Mouse (Mus musculus) MEL-GATA-1-ER (cell line): ENCODE measurements around the gene Sh3rf1.
"Not testable (repeated sequence)": the region's sequence is repeated elsewhere in the genome, so short reads cannot be mapped to it uniquely, and the experiment has no call there.

Experiments
- DNase-seq: peaks from one replicate; pipeline ENCODE4 v3.0.0-alpha.2; 2012; ENCODE audit warnings: low read depth; ENCODE audit errors: extremely low read depth

Gene Sh3rf1

DNA sequence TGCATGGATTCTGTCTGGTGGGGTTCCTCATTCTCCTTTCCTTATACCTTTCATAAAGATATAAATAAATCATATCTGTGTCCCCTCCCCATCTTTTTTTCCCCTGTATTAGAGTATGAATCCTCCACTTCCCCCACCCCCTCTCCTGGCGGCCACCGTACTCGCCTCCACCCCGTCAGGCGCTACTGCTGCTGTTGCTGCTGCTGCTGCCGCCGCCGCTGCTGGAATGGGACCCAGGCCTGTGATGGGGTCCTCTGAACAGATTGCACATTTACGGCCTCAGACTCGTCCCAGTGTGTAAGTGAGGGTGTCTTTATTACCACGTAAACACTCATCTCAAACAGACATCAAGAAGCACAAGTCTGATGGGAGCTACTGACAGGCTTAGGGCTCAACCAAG lies 137.8 kb downstream of the Sh3rf1 start:
- no peak for DNase-seq

DNA sequence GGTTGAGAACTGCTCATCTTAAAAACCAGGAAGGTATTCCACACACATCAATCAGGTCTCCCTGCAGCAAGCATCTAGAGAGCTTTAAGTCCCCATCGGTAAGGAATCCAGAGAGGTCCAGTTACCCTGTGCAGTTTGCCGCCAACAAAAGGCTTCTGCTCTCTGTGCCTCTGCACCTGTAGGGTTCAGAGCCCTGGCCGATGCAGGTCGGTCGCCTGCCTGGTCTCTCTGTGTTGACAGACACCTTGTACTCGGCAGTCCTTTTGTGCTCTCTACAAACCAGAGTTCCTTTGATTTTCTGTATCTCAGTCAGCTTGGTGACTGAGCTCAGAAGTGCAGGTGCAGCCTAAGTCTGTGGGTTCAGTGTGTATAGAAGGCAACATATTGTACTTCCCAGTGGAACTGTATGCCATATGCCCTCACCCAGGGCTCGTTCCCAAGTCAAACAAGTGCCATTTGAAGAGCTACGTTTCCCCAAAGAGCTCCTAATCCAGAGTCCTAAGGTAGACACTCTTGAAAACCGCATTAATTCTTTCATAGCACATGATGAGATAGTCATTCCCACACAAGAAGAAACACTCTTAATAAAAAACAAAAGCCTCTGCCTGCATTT lies 138.7 kb downstream of the Sh3rf1 start:
- DNase-seq = no peak

DNA sequence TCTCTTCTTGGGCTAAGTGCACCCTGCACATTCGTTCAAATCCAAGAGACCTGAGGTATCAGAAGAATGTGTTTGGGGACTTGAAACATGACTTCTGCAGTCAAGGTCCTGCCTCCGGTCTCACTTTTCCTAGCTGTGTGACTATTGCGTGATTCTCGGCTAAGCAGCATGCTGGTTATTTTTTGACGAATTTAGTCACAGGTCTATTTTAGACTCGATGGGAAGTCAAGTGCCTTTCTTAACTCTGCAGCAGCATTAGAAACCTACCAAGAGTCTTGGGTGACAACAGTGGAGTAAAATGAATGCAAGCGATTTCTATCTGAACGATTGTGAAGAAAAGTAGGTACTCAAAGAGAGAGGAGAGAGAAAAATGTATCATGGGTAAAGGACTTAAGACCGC lies 149.6 kb downstream of the Sh3rf1 start:
- DNase-seq = no peak

DNA sequence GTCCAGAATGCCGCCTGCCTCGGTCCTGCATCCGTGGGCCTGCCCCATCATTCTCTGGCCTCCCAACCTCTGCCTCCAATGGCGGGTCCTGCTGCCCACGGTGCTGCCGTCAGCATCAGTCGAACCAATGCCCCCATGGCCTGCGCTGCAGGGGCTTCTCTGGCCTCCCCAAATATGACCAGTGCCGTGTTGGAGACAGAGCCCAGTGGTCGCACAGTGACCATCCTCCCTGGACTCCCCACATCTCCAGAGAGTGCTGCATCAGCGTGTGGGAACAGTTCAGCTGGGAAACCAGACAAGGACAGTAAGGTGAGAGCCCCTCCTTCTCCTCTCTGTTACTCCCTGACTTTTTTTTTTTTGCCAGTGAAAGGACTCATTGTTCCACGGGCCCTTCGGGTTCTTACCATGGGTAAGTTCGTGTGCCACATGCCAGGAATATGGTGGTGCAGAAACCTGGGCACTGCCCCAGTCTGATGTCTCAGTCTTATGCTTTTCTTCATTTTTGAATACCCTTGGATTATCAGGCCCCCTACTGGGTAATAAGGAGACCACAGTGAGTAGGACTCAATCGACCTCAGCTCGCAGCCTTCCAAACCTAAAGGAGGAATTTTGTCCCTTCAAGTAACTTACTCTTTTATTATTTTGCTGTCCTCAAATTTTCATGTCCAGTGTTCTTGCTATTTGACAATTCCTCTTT lies 150.5 kb downstream of the Sh3rf1 start:
- no peak for DNase-seq

- DNase-seq = no peak
Observed at GRCm38 (mm10) chr8:61375205-61375604, 151.5 kb downstream of the Sh3rf1 start.

GRCm38 (mm10) chr8:61378847-61379698 lies 155.4 kb downstream of the Sh3rf1 start:
- DNase-seq = no peak

GRCm38 (mm10) chr8:61384536-61384935 lies 160.9 kb downstream of the Sh3rf1 start:
- DNase-seq = no peak

- DNase-seq = no peak
Observed at GRCm38 (mm10) chr8:61385502-61386191, 162.0 kb downstream of the Sh3rf1 start.

DNA sequence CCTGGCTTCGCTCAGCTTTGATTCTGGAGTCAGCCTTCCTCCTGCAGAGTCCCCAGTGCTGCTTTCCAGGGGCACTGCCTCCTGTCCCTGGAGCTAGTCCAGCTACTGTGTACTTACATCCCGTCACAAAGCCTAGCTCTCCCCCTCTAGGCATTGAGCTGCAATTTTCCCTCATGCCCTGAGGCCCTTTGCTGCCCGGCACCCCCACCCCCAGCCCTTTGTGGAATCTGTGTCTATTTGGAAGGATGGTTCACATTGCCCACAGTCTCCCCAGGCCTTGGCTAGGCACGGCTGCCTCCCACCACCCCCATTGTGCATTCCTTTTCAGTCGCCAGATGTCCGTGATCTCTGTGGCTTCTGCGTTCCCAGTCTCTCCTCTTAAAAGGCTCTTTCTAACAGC lies 163.0 kb downstream of the Sh3rf1 start:
- DNase-seq = no peak

DNA sequence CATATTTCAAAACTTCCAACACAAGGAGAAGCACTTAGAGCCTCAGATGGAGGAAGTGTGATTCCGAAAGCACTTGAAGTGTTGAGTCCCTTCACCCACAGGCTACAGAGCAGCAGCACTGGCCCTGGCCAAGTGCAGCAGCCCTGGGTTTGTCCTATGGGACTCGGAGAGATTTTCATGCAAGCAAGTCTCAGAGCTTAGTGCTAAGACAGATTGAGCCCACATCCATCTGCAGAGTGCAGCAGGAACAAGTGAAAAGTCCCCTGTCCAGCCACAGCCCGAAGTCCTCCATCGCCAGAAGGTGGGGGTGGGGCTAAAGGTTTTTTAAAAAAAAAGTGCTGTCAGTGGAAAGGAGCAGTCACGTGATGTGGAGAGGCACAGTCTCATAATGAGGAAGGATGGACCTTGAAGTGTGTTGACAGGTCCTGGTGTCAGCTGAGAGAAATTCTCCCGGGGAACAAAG lies 163.9 kb downstream of the Sh3rf1 start:
- no peak for DNase-seq

DNA sequence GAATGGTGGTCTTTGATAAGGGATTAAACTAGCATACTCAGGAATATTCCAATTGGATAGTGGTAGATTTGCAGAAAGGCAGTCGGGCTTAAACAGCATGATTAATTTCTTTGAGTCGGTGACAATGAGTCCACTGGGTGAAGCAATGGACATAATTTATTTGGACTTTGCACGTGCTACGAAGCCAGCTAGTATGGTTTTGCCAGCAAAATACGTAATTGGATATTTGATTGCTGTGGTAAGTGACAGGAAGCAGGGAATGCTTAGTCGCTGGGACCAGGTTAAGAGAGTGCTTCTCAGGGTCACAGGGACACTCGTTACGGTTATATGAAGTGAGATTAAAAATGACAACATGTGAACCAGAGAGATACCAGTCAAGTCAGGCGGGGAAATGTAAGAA lies 164.7 kb downstream of the Sh3rf1 start:
- DNase-seq = no peak

DNA sequence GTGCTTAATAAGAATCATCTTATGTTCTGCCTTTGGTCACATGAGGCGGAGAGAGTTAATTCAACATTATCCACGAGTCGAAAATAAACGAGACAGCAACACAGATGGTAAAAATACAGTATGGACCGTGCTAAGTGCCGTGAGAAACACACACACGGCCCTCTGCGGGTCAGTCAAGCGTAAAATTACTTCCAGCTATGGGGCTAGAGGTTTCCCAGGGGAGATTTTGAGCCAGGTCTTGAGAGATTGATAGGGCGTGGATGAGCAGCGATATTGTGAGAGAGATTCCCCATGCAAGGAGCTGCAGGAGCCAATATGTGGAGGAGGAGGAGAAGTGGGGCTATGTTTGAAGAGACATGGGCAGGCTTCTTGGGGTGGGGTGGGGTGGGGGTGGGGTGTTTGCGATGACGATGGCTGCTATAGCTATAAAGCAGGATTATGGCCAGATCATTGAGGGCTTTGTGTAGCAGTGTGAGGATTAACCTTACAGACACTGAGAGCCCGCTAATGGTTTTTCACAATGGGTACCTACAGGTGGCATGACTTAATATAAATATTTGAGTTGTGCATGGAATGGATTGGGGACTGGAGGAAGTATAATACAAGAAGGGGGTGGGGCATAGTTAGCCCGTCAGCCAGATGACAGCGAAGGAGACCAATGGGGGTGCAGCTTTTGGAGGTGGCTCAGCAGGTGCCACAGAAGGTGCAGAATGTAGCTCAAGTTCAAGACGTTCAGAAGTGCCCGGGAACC lies 166.8 kb downstream of the Sh3rf1 start:
- no peak for DNase-seq

GRCm38 (mm10) chr8:61391058-61391434 lies 167.4 kb downstream of the Sh3rf1 start:
- DNase-seq = no peak

- no peak for DNase-seq
Observed at GRCm38 (mm10) chr8:61397139-61397538, 173.5 kb downstream of the Sh3rf1 start.

- peak; percentile 17 for DNase-seq
Observed at GRCm38 (mm10) chr8:61397755-61398154, 174.1 kb downstream of the Sh3rf1 start.

GRCm38 (mm10) chr8:61402861-61403260 lies 179.2 kb downstream of the Sh3rf1 start:
- no peak for DNase-seq

- no peak for DNase-seq
Observed at GRCm38 (mm10) chr8:61403266-61404177, 179.8 kb downstream of the Sh3rf1 start.

DNA sequence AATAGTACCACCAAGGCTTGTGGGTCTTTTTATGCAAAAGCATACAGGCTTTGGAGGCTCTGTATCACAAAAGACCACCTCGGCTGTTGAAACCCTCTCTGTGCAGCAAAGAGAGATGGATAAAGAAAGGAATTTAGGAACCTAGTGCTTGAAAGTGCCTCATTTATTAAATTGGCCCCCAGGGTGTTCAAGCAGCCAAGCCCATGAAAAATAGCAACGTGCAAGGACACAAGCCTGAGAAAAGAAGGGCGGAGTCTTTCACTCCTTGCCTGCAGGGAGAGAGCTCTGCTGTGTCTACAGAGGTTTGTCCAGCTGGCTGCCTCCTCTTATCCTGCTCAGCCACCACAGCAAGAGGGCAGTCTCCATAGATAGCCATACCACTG lies 180.5 kb downstream of the Sh3rf1 start:
- DNase-seq = no peak

DNA sequence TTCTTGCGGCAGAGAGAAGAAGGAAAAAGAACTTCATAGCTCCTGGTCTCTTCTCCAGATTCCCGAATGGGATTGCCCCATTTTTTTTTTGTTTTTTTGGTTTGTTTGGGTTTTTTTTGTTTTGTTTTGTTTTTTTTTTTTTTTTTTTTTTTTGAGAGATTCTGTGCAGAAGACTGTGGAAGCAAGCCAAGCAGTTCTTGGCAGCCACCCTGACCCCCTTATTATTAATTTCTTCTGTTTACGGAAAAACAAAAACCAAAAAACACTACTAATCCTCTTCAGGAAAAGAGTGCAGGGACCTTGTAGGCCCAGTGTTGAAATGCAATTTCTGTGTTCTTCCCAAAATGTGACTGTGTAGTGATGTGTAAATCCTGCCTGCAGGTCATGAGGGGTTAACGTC lies 185.4 kb downstream of the Sh3rf1 start:
- no peak for DNase-seq

DNA sequence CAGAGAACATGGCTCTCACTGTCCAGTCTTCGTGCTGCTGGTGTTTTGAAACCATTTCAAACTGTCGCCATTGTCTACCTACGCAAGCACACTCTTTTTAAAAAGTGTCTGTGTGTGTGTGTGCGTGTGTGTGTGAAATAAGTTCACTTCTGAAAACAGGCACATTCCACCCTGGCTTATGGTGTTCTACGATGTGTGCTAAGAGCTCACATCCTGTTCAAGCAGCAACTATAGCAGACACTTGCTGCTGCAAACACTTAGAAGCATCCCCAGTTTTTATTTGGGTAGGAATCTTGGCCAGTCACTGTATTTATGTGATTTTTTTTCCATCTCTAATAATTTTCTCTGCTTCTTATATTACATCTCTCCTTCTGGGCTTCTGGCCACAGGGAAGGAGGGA lies 186.0 kb downstream of the Sh3rf1 start:
- DNase-seq = not testable (repeated sequence)
